ENCODE assay signal across 21 mouse cellular contexts in genomic region chr10:75390156-75390555, GRCm38 (mm10). TPM values are rescaled to one million over a fixed set of nuclear protein-coding genes. Genes with fewer than 3 reads are reported as not detected.
A peak's percentile ranks its signal among the peaks of the same experiment; 100 is the strongest.
DNase-seq lines count a peak whose midpoint lies in the region; ATAC-seq and TF ChIP-seq lines count a peak whose summit lies in the region.
"Had no signal": no experiment of that assay in that cellular context is flagged by ENCODE, and none has a peak within 500 bp of the region (broad histone marks: within the 10 kb centered on the region; RNA-seq: fewer than 3 reads in every experiment).

No protein-coding gene starts in this region.

- no peak for ATAC-seq in kidney, embryonic 15.5 days (replicated peaks; ENCODE audit: low FRiP score)
- 0 out of 2 replicates have a peak, but pooled peaks have one; percentile 34 for ATAC-seq in megakaryocyte-erythroid progenitor cell, adult 5-6 weeks (replicated peaks; ENCODE audit: low FRiP score, low TSS enrichment, poor library complexity, severe bottlenecking)
- ATAC-seq: activated CD4-positive, CD25-positive, alpha-beta regulatory T cell, adult 4 months; forebrain, embryonic 13.5 days; midbrain, embryonic 15.5 days had no signal

- no peak for TF ChIP-seq POLR2A in CH12.LX (IDR thresholded peaks at IDR 0.05; ENCODE audit: low read depth, low read length)

- H3K9me3 ChIP-seq in kidney, embryonic 15.5 days (replicated peaks) = no peaks in the 10 kb centered on the region
- H3K9me3 ChIP-seq in CH12.LX (replicated peaks; ENCODE audit: low read length) = peaks cover 3% of the 10 kb centered on the region
- no peaks in the 10 kb centered on the region for H3K9me3 ChIP-seq in forebrain, embryonic 10.5 days
- H3K9me3 ChIP-seq: heart, embryonic 15.5 days; hindbrain, embryonic 10.5 days; limb, embryonic 10.5 days; liver, embryonic 13.5 days; midbrain, embryonic 15.5 days; neural tube, embryonic 15.5 days had no signal

- H3K27ac ChIP-seq in kidney, embryonic 15.5 days = no peak overlapping the region
- no peak overlapping the region for H3K27ac ChIP-seq in CH12.LX (ENCODE audit: insufficient read depth, low read depth)
- no peak overlapping the region for H3K27ac ChIP-seq in forebrain, embryonic 10.5 days
- H3K27ac ChIP-seq: forebrain, embryonic 13.5 days; heart, embryonic 15.5 days; hindbrain, embryonic 10.5 days; kidney, postnatal 0 days; limb, embryonic 10.5 days; liver, embryonic 13.5 days; midbrain, embryonic 15.5 days; neural tube, embryonic 15.5 days had no signal

- no peaks in the 10 kb centered on the region for H3K27me3 ChIP-seq in kidney, embryonic 15.5 days
- H3K27me3 ChIP-seq in CH12.LX (replicated peaks) = no peaks in the 10 kb centered on the region
- no peaks in the 10 kb centered on the region for H3K27me3 ChIP-seq in forebrain, embryonic 10.5 days (ENCODE audit: poor library complexity, severe bottlenecking)
- H3K27me3 ChIP-seq: forebrain, embryonic 13.5 days; heart, embryonic 15.5 days; liver, embryonic 13.5 days; megakaryocyte, embryonic 14.5 days; midbrain, embryonic 15.5 days; neural tube, embryonic 15.5 days had no signal

- no peak overlapping the region for H3K4me3 ChIP-seq in kidney, embryonic 15.5 days (replicated peaks)
- H3K4me3 ChIP-seq in CH12.LX (replicated peaks in 1 of 3; ENCODE audit: low read depth in 2 of 3, low read length in 2 of 3, poor library complexity in 1 of 3) = no peak overlapping the region
- no peak overlapping the region for H3K4me3 ChIP-seq in forebrain, embryonic 10.5 days
- H3K4me3 ChIP-seq: forebrain, embryonic 13.5 days; heart, embryonic 15.5 days; hindbrain, embryonic 10.5 days; limb, embryonic 10.5 days; liver, embryonic 13.5 days; megakaryocyte, embryonic 14.5 days; midbrain, embryonic 15.5 days; myocyte; neural tube, embryonic 15.5 days had no signal

- no peaks in the 10 kb centered on the region for H3K36me3 ChIP-seq in kidney, embryonic 15.5 days
- H3K36me3 ChIP-seq in CH12.LX (replicated peaks in 1 of 2; ENCODE audit: control insufficient read depth in 1 of 2, insufficient read depth in 1 of 2, low read length in 1 of 2) = no peaks in the 10 kb centered on the region
- H3K36me3 ChIP-seq in forebrain, embryonic 10.5 days (replicated peaks) = no peaks in the 10 kb centered on the region
- H3K36me3 ChIP-seq: heart, embryonic 15.5 days; hindbrain, embryonic 10.5 days; limb, embryonic 10.5 days; liver, embryonic 13.5 days; midbrain, embryonic 15.5 days; neural tube, embryonic 15.5 days had no signal

- H3K9ac ChIP-seq in kidney, embryonic 15.5 days = no peak overlapping the region
- H3K9ac ChIP-seq in CH12.LX (ENCODE audit: insufficient read depth, low read depth) = no peak overlapping the region
- H3K9ac ChIP-seq: forebrain, embryonic 13.5 days; heart, embryonic 15.5 days; liver, embryonic 13.5 days; midbrain, embryonic 15.5 days; neural tube, embryonic 15.5 days had no signal

- dilution Hi-C loops in CH12.LX (cut with MboI; ENCODE audit: extremely low pct_ligation_motif_present, extremely low pct_unique_long_range_greater_than_20kb, low sequenced_read_pairs) = no loop called here

- H3K79me2 ChIP-seq in CH12.LX (replicated peaks; ENCODE audit: control insufficient read depth, extremely low read depth, insufficient read depth, poor library complexity, severe bottlenecking) = no peaks in the 10 kb centered on the region

- peak; percentile 53 for TF ChIP-seq RAD21 in CH12.LX (IDR thresholded peaks at IDR 0.05; ENCODE audit: low read depth, low read length)

- DNase-seq in kidney, adult 9 months = peak; percentile 47
- DNase-seq in 416B (ENCODE audit: low read depth) = peak; percentile 58
- peak; percentile 27 for DNase-seq in CH12.LX (ENCODE audit: extremely low read depth)
- DNase-seq in left cerebral cortex, postnatal 10 days (ENCODE audit: extremely low spot score in 1 of 2, low spot score in 2 of 2) = no peak
- DNase-seq in forebrain, embryonic 10.5 days (ENCODE audit: extremely low spot score, low spot score) = no peak
- DNase-seq: adrenal gland, postnatal 36 days; cerebellum, adult 8-10 months; liver, embryonic 13.5 days; right cerebral cortex, postnatal 4 days had no signal

- no peaks in the 10 kb centered on the region for H3K4me1 ChIP-seq in kidney, embryonic 15.5 days
- no peaks in the 10 kb centered on the region for H3K4me1 ChIP-seq in CH12.LX (ENCODE audit: control insufficient read depth in 1 of 2, insufficient read depth in 2 of 2)
- H3K4me1 ChIP-seq in forebrain, embryonic 10.5 days = no peaks in the 10 kb centered on the region
- H3K4me1 ChIP-seq: forebrain, embryonic 13.5 days; heart, embryonic 15.5 days; hindbrain, embryonic 10.5 days; limb, embryonic 10.5 days; liver, embryonic 13.5 days; midbrain, embryonic 15.5 days; neural tube, embryonic 15.5 days had no signal

- in situ Hi-C loops in CH12.LX (cut with MboI; ENCODE audit: low pct_ligation_motif_present, low pct_unique_long_range_greater_than_20kb, low sequenced_read_pairs) = no loop called here

- intact Hi-C loops in left cerebral cortex, postnatal 10 days (cut with DNase I) = no loop called here

- TF ChIP-seq EP300 in CH12.LX (IDR thresholded peaks at IDR 0.05; ENCODE audit: low read length) = no peak

- WGBS in kidney, embryonic 15.5 days = 87% methylated on average over 2 of the region's 2 CpGs
- WGBS in forebrain, embryonic 10.5 days = 89% methylated on average over 2 of the region's 2 CpGs

- peak in 1 of 2 experiments; percentile 70; a peak in 3 of 4 replicates for TF ChIP-seq CTCF in CH12.LX (conservative IDR thresholded peaks at IDR 0.05 in 1 of 2, IDR thresholded peaks at IDR 0.05 in 1 of 2; ENCODE audit: low read depth in 2 of 2, low read length in 2 of 2)

- H3K4me2 ChIP-seq in kidney, embryonic 15.5 days = no peak overlapping the region
- H3K4me2 ChIP-seq in CH12.LX (ENCODE audit: insufficient read depth, low read depth, poor library complexity, severe bottlenecking) = no peak overlapping the region
- H3K4me2 ChIP-seq: forebrain, embryonic 13.5 days; heart, embryonic 15.5 days; liver, embryonic 13.5 days; midbrain, embryonic 15.5 days; neural tube, embryonic 15.5 days had no signal

TF ChIP-seq in CH12.LX, 34 proteins besides CTCF, POLR2A, EP300 and RAD21:
- TF ChIP-seq TBP (conservative IDR thresholded peaks at IDR 0.05; ENCODE audit: low read depth, low read length) (no peak), SMC3 (IDR thresholded peaks at IDR 0.05; ENCODE audit: low read depth, low read length) (peak; percentile 64)

RNA-seq across cellular contexts. Expression of gene Upb1, which starts 10.8 kb away (rescaled TPM):
- polyA plus RNA-seq in kidney, embryonic 15.5 days (2015; fragmentation: Nextera tagmentation; extraction: Ambion mirVana) = 1.6 and 1.8 TPM in 2 replicates
- total RNA-seq in CH12.LX (2012; rRNA removed) (2.0 and 2.8 TPM in 2 replicates), CH12.LX (2014; rRNA removed) (1.3 and 1.9 TPM in 2 replicates)
- 1.6 and 1.7 TPM in 2 replicates for polyA plus RNA-seq in CH12.LX (2012; ENCODE audit: insufficient read length, low read depth)
- not detected in 2 replicates for total RNA-seq in megakaryocyte-erythroid progenitor cell, adult 5-6 weeks (2014; fragmentation: Nextera tagmentation)
- total RNA-seq in megakaryocyte-erythroid progenitor cell, adult 5-6 weeks (2017) = 0.19 and 0.50 TPM in 2 replicates
- under 1 TPM; 0.32 to 0.51 TPM for total RNA-seq in left cerebral cortex, postnatal 10 days (2021)
- 0.06 and 0.15 TPM in 2 replicates for polyA plus RNA-seq in forebrain, embryonic 10.5 days (2016; fragmentation: Nextera tagmentation; extraction: Ambion mirVana)
- polyA plus RNA-seq: forebrain, embryonic 13.5 days; hindbrain, embryonic 10.5 days; limb, embryonic 10.5 days had no signal

Comparison
In these comparisons a context has a peak if more than half of its experiments do, and no peak if none do; other contexts are left out.
1. DNase-seq: peak in kidney, adult 9 months (single experiment), 416B (single experiment) and CH12.LX (single experiment); none in left cerebral cortex, postnatal 10 days (0 of 2) and forebrain, embryonic 10.5 days (single experiment).